Mouse (Mus musculus) megakaryocyte progenitor cell, adult 5-6 weeks (primary cell): ENCODE measurements around the gene Nudt16l1. TPM values are rescaled to one million over a fixed set of nuclear protein-coding genes. Genes with fewer than 3 reads are reported as not detected.

Source experiments
- total RNA-seq, 2 experiments: library from RNA; stranded (forward) in 1 of 2; stranded (reverse) in 1 of 2; fragments of 157-497, 149-512 nt in 1 of 2; fragments of 200-1000 nt in 1 of 2; gene quantifications; 2 replicates each; pipeline versions ENCODE4 v1.2.3 to v1.2.4; 2015 to 2017

Nudt16l1 gene
- total RNA-seq, 2 experiments from 2014 or later, result 19.3 to 30.1 TPM

Other genes with a start within 250 kb of the Nudt16l1 start
- 61.8 and 64.7 TPM in 2 replicates for gene Nmral1, start 219.4 kb upstream of the Nudt16l1 start, total RNA-seq (2015)
- gene Nmral1, start 219.4 kb upstream of the Nudt16l1 start, total RNA-seq (2017), result 65.5 and 70.5 TPM in 2 replicates
- 68.6 and 81.1 TPM in 2 replicates for gene Hmox2, start 212.4 kb upstream of the Nudt16l1 start, total RNA-seq (2015)
- gene Hmox2, start 212.4 kb upstream of the Nudt16l1 start, total RNA-seq (2017), result 74.7 and 78.8 TPM in 2 replicates
- 10.3 and 12.2 TPM in 2 replicates for gene Cdip1, start 148.5 kb upstream of the Nudt16l1 start, total RNA-seq (2015)
- gene Cdip1, start 148.5 kb upstream of the Nudt16l1 start, total RNA-seq (2017), result 10.7 and 11.5 TPM in 2 replicates
- gene 4930562C15Rik, start 103.3 kb upstream of the Nudt16l1 start, total RNA-seq (2015), result not detected in 2 replicates
- gene 4930562C15Rik, start 103.3 kb upstream of the Nudt16l1 start, total RNA-seq (2017), result not detected in 2 replicates
- gene Ubald1, start 58.4 kb upstream of the Nudt16l1 start, total RNA-seq (2015), result 36.5 and 38.4 TPM in 2 replicates
- 16.3 and 16.5 TPM in 2 replicates for gene Ubald1, start 58.4 kb upstream of the Nudt16l1 start, total RNA-seq (2017)
- 20.5 and 23.2 TPM in 2 replicates for gene Mgrn1, start 52.5 kb upstream of the Nudt16l1 start, total RNA-seq (2015)
- 12.6 and 18.2 TPM in 2 replicates for gene Mgrn1, start 52.5 kb upstream of the Nudt16l1 start, total RNA-seq (2017)
- gene Anks3, start 25.4 kb downstream of the Nudt16l1 start, total RNA-seq (2015), result 16.2 and 18.5 TPM in 2 replicates
- 18.2 and 24.9 TPM in 2 replicates for gene Anks3, start 25.4 kb downstream of the Nudt16l1 start, total RNA-seq (2017)
- not detected in 2 replicates for gene Sept12, start 59.1 kb downstream of the Nudt16l1 start, total RNA-seq (2015)
- gene Sept12, start 59.1 kb downstream of the Nudt16l1 start, total RNA-seq (2017), result not detected in 2 replicates
- gene Smim22, start 68.5 kb downstream of the Nudt16l1 start, total RNA-seq (2015), result not detected in 2 replicates
- not detected in 2 replicates for gene Smim22, start 68.5 kb downstream of the Nudt16l1 start, total RNA-seq (2017)
- gene Rogdi, start 74.8 kb downstream of the Nudt16l1 start, total RNA-seq (2015), result 45.8 and 48.9 TPM in 2 replicates
- gene Rogdi, start 74.8 kb downstream of the Nudt16l1 start, total RNA-seq (2017), result 17.3 and 23.4 TPM in 2 replicates
- gene Glyr1, start 111.1 kb downstream of the Nudt16l1 start, total RNA-seq (2015), result 69.5 and 74.6 TPM in 2 replicates
- 103 and 112 TPM in 2 replicates for gene Glyr1, start 111.1 kb downstream of the Nudt16l1 start, total RNA-seq (2017)
- 28.1 and 30.3 TPM in 2 replicates for gene Ubn1, start 111.3 kb downstream of the Nudt16l1 start, total RNA-seq (2015)
- gene Ubn1, start 111.3 kb downstream of the Nudt16l1 start, total RNA-seq (2017), result 37.2 and 43.6 TPM in 2 replicates
- gene Ppl, start 193.7 kb downstream of the Nudt16l1 start, total RNA-seq (2015), result not detected in 2 replicates
- gene Ppl, start 193.7 kb downstream of the Nudt16l1 start, total RNA-seq (2017), result not detected in 2 replicates
- not detected in 2 replicates for gene Sec14l5, start 208.3 kb downstream of the Nudt16l1 start, total RNA-seq (2015)
- gene Sec14l5, start 208.3 kb downstream of the Nudt16l1 start, total RNA-seq (2017), result not detected in 2 replicates